Mouse (Mus musculus): ENCODE measurements around the gene Fndc3a.

Gene Fndc3a

DNA sequence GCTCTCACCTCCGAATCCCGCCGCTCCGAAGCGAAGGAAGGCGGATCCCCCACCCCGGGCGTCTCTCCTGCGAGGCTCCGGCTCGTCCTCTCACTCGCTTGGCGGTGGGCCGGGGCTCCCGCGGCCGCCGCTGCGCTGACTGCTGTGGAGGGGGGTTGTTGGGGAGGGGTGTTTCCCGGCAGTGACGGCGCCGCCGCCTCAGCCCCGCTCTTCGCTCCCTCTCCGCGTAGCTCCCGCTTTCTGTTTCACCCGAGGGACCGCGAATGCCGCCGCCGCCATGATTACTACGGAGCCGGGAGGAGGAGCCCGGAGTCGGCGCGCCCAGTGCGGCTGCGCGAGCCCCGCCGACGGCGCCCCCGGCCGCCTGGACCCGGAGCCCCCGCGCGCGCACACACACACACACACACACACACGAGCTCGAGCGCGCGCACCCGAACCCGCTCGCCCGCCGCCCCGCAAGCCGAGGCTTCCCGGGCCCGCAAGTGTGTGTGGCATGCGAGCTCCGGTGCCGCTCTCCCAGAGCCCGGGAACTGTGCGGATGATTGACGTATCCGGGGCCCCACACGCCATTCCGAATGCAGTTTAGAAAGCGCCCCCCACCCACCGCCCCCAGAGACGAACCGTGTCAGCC lies at the start of gene Fndc3a:
Gene Fndc3a, minus strand, starts transcription at position 294 of the 631 bp plus-strand sequence.
- in situ Hi-C loops (cut with MboI, MseI), result no loop called here

DNA sequence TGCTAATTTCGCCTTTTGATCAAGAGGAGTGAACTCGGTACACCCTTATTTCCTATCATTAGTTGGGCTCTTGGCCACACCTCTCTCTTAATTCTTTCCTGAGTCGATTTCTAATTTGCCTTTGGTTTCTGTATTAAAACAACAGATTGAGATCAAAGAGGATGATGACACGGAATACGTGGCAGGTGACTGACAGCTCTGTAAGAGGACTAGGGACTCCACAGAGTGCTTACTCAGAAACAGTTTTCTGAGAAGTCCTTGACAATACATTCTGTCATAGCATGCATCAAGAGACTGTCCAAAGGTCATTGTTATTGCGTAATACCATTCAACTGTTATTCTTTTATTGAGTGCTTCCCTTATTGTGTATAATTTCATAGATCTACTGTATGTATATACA lies 43.1 kb upstream of the Fndc3a start:
- in situ Hi-C loops (cut with MboI, MseI), result loop anchor here (5.0 kb wide), 1 partner anchor 54 kb away; no protein-coding TSS in a partner anchor

DNA sequence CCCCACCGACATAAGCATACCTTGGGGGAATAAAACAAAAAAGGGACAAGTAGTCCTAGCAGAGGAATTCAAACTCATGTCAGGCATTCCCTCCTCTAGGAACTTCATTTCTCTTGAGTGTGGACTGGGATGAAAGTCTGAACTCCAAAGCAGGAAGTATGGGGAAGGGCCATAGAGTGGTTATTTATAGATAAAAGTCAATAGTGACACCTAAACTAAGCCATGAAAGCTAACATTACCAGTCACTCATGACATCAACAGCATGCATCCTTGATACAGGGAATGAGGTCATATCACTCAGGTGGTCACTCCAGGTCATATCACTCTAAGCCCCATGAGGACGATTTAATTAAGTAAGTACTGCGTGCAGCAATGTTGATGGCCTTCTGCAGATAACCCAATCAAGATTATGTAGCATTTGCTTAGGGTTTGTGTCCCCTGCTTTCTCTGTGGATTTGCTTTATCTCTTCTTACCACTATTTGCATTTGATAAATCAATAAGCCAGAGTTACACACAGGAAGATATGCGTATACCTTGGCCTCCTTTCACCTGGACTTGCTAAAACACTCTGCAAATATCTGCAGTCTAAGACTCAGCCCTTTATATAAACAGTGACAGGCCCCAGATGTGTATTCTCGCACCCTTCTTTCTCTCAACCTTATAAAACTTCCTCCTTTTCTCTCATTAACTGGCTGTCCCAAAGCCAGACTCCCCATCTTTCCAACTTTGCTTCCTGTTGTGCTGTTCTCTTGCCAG lies 40.8 kb upstream of the Fndc3a start:
- in situ Hi-C loops (cut with MboI, MseI), result loop anchor here (5.0 kb wide), 1 partner anchor 57 kb away; no protein-coding TSS in a partner anchor

DNA sequence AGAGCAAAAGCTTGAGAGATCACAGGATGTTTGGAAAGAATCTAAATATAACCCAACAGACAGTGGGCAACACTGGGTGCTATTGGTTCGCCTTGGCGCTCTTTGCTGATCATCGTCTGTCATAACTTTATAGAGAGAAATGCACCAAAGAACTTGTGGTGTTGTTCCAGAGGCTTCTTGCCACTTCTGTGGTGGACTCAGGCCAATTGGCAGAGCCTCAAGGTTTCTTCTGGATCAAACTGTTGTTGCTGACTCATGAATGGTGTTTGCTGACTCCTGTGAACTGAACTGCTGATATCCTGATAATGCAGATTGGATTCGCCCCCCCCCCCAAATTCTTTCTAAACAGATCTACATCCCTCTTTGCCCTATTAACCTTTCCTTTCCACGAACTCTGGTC lies 38.5 kb upstream of the Fndc3a start:
- in situ Hi-C loops (cut with MboI, MseI), result no loop called here

DNA sequence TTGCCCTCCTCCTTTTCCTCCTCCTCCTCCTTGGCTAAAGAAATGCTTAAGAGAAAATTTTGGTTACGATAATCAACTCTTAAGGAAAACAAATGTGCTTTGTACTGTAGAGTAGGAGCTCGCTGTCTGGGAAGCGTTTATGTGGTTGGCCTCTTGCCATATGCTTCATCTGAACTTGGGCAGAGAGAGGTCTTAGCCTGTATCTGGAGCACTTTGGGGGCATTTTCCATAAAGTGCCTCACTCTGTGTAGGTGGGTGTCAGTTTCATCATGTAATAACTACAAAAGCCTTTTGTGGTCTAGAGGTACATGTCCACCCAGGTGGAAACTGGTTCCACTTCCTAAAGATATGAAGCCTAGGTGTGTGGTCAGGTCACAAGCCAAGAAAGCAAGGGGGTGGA lies 31.9 kb upstream of the Fndc3a start:
- in situ Hi-C loops (cut with MboI, MseI), result no loop called here

DNA sequence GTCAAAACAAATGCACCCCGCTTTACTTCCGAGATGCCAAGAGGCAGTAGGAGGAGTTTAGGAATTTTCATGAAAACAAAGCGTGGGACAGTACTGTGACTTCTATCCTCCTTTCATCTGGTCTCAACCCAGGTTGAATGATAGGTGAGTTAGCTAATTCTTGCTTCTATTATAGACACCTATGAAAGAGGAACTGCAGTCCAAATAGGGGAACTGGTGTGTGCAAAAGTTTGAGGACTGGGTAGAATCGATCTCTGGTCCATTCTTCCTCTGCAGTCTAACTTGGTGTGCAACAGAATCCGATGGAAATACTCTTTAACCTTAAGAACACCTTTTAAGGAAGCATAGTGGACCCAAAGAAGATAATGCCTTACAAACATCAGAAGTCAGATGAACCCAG lies 30.5 kb upstream of the Fndc3a start:
- in situ Hi-C loops (cut with MboI, MseI), result no loop called here

DNA sequence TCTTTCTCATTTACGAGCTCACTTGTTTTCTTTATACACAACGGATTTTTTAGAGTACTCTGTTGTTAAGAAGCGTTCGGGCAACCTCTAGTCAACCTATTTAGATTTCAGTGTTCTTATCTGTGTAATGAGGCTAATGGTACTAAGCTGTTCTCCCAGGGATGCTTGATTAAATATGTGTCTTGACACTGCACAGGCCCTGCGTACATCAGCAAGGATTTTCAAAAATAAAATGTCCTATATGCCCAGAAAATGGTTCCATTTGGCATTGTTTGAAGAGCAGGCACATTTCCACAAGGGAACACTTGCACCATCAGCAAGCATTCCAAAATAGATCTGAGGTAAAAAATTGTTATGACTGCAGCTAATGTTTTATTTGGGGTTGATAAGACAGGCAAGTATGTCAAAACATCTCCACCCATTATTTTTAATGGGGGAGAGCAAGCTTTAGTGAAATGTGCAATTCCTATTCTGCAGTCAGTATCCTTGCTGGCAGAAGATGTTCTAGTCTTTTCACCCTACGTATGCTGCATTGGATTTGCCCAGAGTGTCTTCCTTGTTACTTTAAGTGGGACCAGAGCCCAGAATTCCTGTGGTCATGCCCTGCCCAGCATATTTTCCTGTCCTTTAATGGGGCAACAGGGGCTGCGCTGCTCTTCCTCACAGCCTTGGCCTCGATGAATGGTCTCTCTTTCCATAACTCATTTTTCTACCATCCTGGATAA lies 29.8 kb upstream of the Fndc3a start:
- in situ Hi-C loops (cut with MboI, MseI), result no loop called here

DNA sequence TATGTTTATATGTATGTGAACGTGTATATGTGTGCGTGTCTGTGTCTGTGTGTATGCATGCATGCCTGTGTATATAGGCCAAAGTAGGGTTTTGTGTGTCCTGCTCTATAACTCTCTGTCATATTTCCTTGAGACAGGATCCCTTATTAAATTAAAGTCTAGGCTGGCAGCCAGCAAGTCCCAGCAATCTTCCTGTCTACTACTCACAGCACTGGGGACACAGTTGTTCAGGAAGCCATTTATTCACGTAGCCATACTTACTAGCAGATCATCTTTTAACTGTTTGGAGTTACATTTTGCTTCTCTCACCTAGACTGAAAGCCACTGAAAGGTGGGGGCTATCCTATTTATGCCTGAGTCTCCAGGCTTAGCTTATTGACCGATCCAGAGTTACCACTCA lies 29.0 kb upstream of the Fndc3a start:
- in situ Hi-C loops (cut with MboI, MseI), result no loop called here

DNA sequence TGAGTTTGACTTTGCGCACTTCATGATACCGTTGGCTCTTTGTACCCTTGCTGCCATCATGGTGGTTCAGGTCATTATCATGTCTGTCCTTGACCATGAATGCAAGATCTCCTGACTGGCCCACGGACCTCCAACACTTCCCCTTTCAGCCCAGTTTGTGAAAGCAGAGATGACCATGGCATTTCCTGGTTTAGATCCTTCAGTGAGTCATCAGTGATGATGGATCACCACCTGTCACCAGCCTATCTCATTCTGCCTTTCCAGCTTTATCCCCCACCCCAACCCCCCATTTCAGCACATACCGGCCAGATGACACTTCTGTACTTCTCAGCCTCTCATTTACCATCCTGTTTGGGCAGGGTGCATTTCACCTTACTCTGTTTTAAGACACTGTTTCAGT lies 28.4 kb upstream of the Fndc3a start:
- in situ Hi-C loops (cut with MboI, MseI), result no loop called here

DNA sequence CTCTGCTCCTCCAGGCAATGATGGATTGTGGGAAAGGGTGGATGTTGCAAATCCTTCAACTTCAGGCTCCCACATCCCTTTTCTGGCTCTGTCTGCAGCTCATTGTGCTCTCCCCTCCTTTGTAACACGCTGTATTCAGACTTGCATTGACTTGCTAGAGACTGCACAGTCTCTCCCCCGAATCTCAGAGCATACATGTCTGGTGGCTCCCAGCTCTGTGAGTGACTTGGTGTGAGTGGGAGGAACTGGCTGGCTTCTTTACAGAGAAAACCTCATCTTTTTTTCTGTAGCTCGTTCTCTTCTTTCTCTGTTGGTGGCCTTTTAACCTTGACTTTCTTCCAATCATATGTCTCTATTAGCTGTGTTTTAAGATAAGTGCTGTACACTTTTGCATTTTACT lies 16.1 kb upstream of the Fndc3a start:
- in situ Hi-C loops (cut with MboI, MseI), result no loop called here

DNA sequence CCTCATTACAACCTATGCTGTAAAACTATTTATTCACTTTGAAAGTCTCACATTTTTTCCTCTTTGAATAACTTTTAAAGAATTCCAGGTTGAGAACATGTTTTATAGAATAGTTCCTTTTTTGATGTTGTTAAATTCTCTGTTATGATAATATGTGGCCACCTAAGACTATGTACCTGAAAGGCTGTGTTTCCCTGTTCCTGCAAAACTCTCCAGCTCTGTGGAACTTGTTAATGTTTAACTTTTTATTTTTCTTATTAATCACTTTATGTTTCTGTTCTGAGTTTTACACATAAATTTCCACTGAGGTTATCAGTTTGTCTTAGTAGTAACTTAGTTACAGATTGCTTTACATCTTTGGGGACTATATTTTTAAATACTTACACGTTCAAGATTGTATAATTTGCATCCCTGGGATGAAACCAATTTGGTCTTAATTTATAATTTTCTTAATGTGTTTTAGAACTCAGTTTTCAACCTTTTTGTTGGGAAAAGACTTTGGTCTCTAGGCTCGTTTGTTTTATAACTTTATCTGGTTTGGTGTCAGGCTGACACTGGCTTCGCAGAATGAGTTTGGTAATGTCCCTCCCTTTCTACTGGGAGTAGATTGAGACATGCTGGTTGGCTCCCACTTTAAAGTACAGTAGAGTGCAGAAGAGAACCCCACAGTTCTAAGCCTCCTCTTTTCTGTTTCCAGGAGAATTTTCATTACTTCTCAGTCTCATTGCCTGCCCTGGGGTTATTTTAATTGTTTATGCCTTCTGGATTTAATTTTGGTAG lies 12.7 kb upstream of the Fndc3a start:
- in situ Hi-C loops (cut with MboI, MseI), result no loop called here

DNA sequence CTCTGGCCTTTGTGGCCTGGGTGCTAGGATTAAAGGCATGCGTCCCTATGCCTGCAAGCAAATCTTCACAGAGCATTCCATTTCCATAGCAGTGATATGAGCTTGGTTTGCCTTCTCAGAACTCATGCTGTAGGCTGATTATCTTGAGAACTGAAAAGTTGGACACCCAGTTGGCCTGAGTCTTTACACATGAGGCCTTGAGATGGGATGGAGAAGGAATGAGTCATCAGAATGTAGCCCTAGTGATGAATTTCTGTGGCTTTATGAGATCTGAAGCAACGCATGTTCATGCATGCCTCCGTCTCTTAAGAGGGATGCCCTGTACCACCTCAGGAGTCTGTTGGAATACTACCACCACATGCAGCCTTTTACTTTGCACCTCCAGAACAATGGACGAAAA lies 6.4 kb upstream of the Fndc3a start:
- in situ Hi-C loops (cut with MboI, MseI), result no loop called here

DNA sequence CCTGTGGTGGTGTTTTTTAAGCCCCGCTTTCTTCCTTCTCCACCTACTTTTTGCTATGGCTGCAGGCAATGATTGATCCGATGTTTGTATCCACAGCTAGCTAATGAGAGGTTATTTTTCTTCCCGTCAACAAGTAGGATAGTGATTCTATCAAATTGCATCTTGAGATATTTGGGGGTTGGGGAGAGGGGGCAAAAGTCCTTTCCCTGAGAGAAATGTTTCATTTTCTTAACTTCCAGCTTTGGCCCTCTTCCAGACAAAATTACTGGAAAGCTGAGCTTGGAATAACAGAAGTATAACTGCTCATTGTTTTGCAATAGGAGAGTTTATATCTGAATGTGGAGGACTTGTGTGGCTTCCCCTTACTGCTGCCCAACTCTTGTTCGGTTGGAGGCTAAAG lies 1.3 kb upstream of the Fndc3a start:
- in situ Hi-C loops (cut with MboI, MseI), result no loop called here

DNA sequence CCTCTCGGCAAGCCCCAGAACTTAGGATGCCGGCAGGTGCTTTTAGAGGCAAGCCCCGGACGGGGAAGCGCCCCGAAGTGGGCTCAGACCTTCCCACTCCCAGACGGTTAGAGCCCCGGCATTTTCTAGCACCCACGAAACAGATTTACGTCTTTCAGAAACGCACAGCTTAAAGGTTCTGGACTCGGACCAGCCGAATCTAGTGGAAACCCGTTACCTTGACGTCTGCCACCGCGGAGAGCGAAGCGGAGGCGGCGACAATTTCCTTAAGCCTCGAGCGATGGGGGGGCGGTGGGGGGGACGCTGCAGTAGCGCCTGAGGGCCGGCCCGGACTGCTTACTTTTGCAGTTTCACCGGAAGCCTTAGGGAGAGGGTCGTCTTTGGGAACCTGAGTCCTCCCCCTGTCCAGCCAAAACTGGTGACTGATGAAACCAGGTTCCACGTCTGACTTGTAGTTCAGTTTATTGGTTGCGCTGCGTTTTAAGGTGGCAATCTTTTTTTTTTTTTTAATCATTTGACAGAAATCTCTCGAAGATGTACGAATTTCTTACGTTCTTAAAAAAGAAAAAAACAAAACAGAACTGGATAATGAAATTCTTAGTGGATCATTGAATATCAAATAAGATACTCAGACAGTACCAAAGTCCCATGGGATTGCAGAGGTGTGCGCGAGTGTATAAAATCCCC lies 681 bp upstream of the Fndc3a start:
- in situ Hi-C loops (cut with MboI, MseI), result no loop called here

DNA sequence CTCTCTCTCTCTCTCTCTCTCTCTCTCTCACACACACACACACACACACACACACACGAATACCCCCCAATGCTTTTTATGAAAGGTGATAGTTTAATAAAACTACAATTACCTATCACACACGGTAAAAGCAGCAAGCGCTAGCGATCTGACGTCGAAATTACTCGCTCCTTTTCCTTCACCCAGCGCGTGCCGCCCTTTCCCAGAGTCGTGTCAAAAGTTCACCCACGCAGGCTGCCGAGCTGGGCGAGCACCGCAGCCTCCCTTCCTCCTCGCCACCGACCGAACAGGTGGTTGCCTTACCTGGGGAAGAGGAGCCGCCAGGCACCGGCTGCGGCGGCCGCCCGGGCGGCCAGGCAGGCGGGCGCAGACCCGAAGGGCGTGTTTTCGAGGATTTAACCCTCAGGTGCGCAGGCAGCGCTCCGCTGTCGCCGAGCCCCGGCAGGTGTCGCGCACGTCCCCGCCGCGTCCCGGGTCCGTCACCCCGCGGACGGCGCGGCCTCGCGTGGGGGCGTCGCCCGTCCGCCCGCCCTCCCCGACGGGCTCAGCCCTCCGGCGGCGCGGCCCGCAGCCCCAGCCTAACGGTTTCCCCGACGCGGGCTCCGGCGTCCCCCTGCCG lies 603 bp downstream of the Fndc3a start:
- in situ Hi-C loops (cut with MboI, MseI), result no loop called here

DNA sequence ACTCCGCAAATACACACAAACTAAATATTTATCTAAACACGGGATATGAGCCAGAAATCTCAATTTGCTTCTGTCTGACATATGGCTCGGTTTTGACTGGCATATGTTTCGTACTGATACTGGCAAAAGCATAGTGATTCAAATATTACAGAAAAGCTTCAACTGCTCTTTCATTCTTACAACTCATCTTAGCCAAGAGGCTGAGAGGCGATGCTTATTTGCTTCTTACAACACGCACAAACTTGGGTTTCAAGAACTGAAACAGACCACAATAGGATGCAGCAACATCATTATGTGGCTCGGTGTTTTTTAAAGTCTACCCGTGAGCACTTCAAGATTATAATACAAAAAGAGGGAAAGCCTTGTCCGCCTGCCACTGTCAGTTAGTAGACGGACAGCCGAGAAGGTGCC lies 1.2 kb downstream of the Fndc3a start:
- in situ Hi-C loops (cut with MboI, MseI), result no loop called here

DNA sequence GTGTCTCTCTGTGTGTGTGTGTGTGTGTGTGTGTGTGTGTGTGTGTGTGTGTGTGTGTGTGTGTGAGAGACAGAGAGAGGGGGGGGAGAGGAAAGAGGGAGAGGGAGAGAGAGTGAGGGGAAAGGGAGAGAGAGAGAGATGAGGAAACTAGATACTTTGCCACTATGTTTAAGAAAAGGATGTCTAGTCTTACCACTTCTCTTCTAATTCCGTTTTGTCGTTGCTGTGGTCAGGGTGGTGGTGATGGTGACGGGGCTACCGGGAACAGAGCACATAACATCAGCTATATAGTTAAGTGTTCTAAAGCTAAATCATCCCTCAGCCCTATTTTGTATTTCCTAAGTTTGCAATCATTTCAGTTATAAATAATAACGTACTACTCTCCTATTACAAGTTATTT lies 9.7 kb downstream of the Fndc3a start:
- in situ Hi-C loops (cut with MboI, MseI), result no loop called here

DNA sequence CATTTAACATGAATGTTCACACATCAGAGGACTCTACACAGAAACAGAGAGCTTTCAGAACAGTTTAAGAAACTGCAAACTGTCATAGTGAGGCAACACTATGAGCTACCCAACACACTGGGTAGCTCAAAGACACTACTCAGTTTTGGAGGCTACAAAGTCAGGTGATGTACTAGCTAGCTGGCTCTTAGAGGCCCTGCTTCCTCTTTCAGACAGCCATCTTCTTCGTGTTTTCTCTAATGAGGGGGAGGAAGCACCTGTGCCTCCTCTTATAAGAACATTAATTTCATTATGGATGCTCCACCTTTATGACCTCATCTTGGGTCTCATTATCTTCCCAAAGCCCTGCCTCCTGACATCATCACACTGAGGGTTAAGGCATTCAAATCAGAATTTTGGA lies 18.4 kb downstream of the Fndc3a start:
- in situ Hi-C loops (cut with MboI, MseI), result no loop called here

DNA sequence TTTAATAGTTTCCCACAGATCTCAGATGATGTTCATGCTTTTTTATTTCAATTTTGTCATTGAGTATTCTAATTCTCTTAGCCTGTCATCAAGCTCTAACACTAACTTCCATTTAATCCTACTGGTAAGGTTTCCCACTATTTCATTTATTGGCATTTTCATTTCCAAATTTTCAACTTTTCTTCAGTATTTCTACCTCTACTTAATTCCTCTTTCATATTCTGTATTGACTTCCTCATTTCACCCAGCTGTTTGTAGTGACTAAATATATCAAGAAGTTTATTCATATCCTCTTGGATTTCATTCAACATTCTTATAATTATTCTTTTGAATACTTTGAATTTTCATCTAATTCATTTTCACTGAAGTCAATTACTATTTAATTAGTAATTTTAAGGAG lies 20.3 kb downstream of the Fndc3a start:
- in situ Hi-C loops (cut with MboI, MseI), result loop anchor here (10.0 kb wide), 1 partner anchor 295 kb away; no protein-coding TSS in a partner anchor

DNA sequence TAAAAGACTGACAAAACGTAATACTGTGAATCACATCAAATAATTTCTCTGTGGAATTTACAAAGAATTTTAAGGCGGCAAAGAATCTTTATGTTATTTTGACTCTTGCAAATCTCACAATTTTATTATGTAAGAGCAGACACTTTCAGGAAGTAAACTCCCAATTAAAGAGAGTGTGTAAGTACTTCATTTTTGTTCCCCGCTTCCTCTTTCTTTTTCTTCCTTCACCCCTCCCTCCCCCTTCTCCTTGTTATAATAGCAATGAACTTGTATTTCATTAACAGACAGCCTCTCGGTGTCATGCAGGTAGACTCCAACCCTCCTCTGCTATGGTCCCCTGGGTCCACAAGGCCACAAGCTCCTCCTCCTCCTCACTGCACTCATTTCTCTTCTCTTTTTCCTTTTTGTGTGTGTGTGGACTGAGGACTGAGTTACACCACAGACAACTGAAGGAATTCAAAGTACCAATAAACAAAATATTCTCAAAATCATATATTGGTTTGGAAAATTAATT lies 24.9 kb downstream of the Fndc3a start:
- in situ Hi-C loops (cut with MboI, MseI), result loop anchor here (10.0 kb wide), 1 partner anchor 300 kb away; no protein-coding TSS in a partner anchor

DNA sequence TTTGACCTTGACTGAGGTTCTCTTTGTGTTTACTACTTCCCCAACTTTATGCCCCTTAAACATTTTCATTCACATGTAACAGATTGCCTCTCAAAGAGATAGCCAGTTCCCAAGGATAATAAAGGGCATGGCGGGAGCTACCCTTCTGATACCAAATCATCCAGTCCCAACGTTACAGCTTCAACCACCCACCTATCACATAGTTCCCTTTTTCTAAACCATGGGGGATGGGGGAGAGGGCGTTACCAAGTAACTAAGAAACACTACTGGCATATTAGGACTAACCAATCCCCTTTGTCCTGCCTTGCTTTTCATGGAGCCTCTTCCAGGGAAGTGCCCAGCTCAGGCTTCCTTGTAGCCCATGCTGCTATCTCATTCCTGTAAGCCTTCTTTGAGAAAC lies 32.6 kb downstream of the Fndc3a start:
- in situ Hi-C loops (cut with MboI, MseI), result no loop called here

Measured in regulatory T cell (primary cell).